Mouse (Mus musculus) midbrain, embryonic 10.5 days (tissue): ENCODE measurements around the gene Nr3c2. TPM values are rescaled to one million over a fixed set of nuclear protein-coding genes. Genes with fewer than 3 reads are reported as not detected.

Experiments
- DNase-seq: peaks from one replicate; pipeline ENCODE4 v3.0.0-alpha.2; 2017; ENCODE audit warnings: low spot score
- H3K27ac ChIP-seq: fragments of 300-500 bp; sonication (generic); replicated peaks from 2 replicates; pipeline ENCODE4 v1.5.1; 2016; ENCODE audit warnings: mild to moderate bottlenecking
- H3K27me3 ChIP-seq: fragments of 300-500 bp; sonication (generic); 2 replicates; pipeline ENCODE4 v1.6.1; 2016; ENCODE audit warnings: low read depth, mild to moderate bottlenecking; ENCODE audit not compliant: poor library complexity, severe bottlenecking
- H3K36me3 ChIP-seq: fragments of 300-500 bp; sonication (generic); 2 replicates; pipeline ENCODE4 v1.6.1; 2016; ENCODE audit warnings: mild to moderate bottlenecking, moderate library complexity
- H3K4me1 ChIP-seq: fragments of 300-500 bp; sonication (generic); 2 replicates; pipeline ENCODE4 v1.6.1; 2016
- H3K4me3 ChIP-seq: fragments of 300-500 bp; sonication (generic); 2 replicates; pipeline ENCODE4 v1.5.1; 2016; ENCODE audit warnings: mild to moderate bottlenecking, moderate library complexity
- H3K9me3 ChIP-seq: fragments of 300-500 bp; sonication (generic); replicated peaks from 2 replicates; pipeline ENCODE4 v1.6.1; 2016; ENCODE audit warnings: mild to moderate bottlenecking
- whole genome bisulfite sequencing: fragments of 180-500 bp; shearing (Covaris S2); methylation state at CpG from one replicate; pipeline ENCODE4 v1.1.7; 2016; 5-methylcytosine and 5-hydroxymethylcytosine counted together
- polyA plus RNA-seq: library from polyadenylated mRNA; unstranded; fragments of >200 nt; fragmentation: Nextera tagmentation; extraction: Ambion mirVana; gene quantifications from 2 replicates; pipeline ENCODE4 v1.2.1, GENCODE M21; 2016

Gene Nr3c2
- polyA plus RNA-seq, 1 experiment from 2014 or later: 0.26 TPM

DNA sequence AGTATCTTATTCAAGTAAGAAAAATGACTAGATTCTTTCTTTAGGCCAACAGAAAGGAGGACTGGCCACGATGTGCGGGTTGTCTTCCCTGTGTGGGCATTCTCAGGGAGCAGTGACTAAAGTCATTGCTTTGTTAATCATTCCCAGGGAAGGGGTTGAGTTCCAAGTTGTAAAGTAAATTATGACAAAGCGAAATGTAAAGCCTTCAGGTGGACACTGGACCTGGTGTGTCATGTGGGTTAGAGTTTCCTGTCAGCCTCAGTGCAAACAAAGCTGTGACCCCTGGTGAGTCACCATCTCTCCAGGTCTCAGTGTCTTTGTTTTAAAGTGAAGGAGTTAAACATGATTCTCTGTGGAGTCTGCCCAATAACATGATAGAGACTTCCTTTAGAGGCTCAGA lies 13.4 kb downstream of the Nr3c2 start:
- Histone ChIP-seq H3K9me3 (no peaks in the 10 kb centered on the region), H3K36me3 (no peaks in the 10 kb centered on the region), H3K4me3 (no peak overlapping the region), H3K27me3 (no peaks in the 10 kb centered on the region), H3K27ac (no peak overlapping the region), H3K4me1 (no peaks in the 10 kb centered on the region)
- DNase-seq: no peak
- WGBS: 88% methylated on average over 3 of the region's 3 CpGs

DNA sequence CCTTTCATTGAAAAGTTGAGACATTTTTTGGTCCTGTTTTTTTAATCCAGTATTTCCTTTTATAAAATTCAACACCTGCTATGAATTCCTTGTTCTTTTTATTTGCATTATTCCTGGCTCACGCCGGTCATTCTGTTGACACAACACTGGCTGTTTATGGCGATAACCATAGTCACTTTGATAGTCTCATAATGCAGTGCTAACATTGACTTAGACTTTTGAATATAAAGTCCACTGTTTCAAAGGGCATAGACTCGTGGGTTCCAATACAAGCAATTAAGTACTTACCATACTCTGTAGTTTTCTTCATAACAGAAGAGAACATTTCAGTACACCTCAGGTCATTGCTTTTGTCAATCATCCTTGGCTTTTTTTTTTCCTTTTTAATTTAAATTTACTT lies 14.0 kb downstream of the Nr3c2 start:
- Histone ChIP-seq H3K4me3 (no peak overlapping the region), H3K27me3 (no peaks in the 10 kb centered on the region), H3K27ac (no peak overlapping the region), H3K9me3 (no peaks in the 10 kb centered on the region), H3K36me3 (no peaks in the 10 kb centered on the region), H3K4me1 (no peaks in the 10 kb centered on the region)
- 91% methylated on average over 4 of the region's 4 CpGs for WGBS
- no peak for DNase-seq

DNA sequence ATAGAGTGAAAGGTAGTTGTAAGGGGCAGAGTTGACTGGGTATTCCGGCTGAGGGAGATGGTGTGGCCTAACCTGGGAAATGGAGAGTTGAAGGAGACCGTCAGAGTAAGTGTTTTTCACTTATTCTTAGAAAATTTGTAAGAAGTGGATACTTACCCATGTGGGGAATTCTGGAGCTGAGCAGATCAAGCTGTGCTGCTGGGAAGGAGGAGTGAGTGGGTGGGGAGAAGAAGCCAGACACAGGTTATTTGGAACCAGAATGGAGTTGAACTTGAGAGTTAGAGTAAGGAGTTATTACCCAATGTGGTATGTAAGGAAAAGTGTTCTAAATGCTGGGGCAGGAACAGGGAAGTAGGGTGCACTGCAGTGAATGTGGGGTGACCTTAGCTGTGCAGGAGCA lies 16.0 kb downstream of the Nr3c2 start:
- Histone ChIP-seq H3K36me3 (no peaks in the 10 kb centered on the region), H3K9me3 (no peaks in the 10 kb centered on the region), H3K27me3 (no peaks in the 10 kb centered on the region), H3K4me3 (no peak overlapping the region), H3K4me1 (no peaks in the 10 kb centered on the region), H3K27ac (no peak overlapping the region)
- WGBS: 86% methylated on average over 2 of the region's 2 CpGs
- DNase-seq: no peak

DNA sequence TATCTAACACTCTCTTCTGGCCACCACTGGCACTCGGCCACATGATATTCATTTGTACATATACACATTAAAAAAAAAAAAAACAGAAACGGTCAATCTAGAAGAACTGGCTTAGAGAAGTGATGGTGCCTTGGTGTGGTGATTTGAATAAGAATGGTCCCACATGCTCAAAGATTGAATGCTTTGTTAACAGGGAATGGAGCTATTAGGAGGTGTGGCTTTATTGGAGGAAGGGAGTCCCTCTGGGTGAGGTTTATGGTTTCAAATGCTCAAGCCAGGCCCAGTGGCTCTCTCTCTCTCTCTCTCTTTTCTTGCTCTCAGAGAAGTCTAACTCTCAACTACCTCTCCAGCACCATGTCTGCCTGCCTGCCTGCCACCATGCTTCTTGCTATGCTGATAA lies 20.3 kb downstream of the Nr3c2 start:
- H3K27ac ChIP-seq: no peak overlapping the region
- WGBS: 89% methylated on average over 2 of the region's 2 CpGs
- H3K4me1 ChIP-seq: no peaks in the 10 kb centered on the region
- no peak for DNase-seq
- H3K36me3 ChIP-seq: no peaks in the 10 kb centered on the region
- H3K9me3 ChIP-seq: no peaks in the 10 kb centered on the region
- H3K27me3 ChIP-seq: no peaks in the 10 kb centered on the region
- no peak overlapping the region for H3K4me3 ChIP-seq

DNA sequence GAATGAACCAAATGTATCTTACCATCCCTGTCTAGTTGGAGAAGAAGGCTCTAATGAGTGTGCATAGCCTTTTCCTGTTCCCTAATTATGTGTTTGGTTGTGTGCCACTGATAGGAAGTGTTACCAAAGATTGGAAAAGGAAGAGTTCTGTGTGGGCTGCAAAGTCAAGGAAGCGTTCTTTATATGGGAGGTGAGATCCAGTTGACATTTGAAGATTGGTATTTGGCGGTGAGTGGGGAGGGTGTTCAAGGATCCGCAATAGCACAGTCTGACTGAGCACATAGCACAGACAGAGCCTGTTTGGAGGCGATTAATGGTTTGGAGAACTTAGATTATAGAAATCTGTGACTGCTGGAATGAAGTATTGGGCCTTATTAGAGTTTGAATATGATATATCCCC lies 24.9 kb downstream of the Nr3c2 start:
- H3K27ac ChIP-seq: no peak overlapping the region
- no peaks in the 10 kb centered on the region for H3K9me3 ChIP-seq
- no peak for DNase-seq
- no peaks in the 10 kb centered on the region for H3K36me3 ChIP-seq
- 88% methylated on average over 4 of the region's 4 CpGs for WGBS
- H3K4me1 ChIP-seq: no peaks in the 10 kb centered on the region
- no peaks in the 10 kb centered on the region for H3K27me3 ChIP-seq
- no peak overlapping the region for H3K4me3 ChIP-seq

DNA sequence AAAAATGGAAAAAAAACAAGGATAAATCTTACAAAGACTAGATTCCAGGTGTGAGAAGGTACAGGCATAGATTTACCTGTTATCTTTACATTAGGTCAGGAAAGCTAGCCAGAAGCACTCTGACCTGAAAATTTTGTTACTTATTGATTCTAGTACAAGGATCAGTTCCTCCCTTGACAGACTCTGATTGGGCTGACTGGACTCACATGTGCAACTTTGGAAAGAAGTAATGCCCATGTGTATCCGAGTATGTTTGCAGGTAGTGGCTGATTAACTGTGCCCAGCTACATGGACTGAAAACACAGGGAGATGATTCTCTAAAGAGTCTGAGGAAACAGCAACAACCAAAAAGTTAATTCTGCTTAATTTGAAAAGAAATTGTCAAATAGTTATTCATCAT lies 29.1 kb downstream of the Nr3c2 start:
- no peaks in the 10 kb centered on the region for H3K27me3 ChIP-seq
- no peaks in the 10 kb centered on the region for H3K9me3 ChIP-seq
- no peak for DNase-seq
- no peak overlapping the region for H3K27ac ChIP-seq
- no peak overlapping the region for H3K4me3 ChIP-seq
- H3K36me3 ChIP-seq: no peaks in the 10 kb centered on the region
- 94% methylated on average over 1 of the region's 1 CpGs for WGBS
- H3K4me1 ChIP-seq: no peaks in the 10 kb centered on the region

DNA sequence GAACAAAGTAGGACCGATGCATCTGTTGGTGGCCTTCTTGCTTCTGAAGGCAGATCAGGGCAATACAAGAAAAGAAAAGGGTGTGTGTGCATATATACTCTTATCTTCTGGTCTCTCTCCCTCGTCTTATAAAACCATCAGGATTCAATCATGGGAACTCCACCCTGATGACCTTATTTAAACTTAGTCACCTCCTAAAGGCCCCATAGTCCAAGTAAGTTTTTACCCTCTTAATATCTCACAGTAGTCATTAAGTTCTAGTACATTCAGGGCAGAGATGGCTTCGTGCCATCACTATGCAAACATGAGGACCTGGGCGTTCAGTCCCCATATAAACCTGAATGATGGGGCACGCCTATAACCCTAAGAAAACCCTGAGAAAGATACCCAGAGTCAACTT lies 29.6 kb downstream of the Nr3c2 start:
- no peak for DNase-seq
- Histone ChIP-seq H3K4me1 (no peaks in the 10 kb centered on the region), H3K27ac (no peak overlapping the region), H3K9me3 (no peaks in the 10 kb centered on the region), H3K27me3 (no peaks in the 10 kb centered on the region), H3K36me3 (no peaks in the 10 kb centered on the region), H3K4me3 (no peak overlapping the region)
- 85% methylated on average over 5 of the region's 5 CpGs for WGBS

DNA sequence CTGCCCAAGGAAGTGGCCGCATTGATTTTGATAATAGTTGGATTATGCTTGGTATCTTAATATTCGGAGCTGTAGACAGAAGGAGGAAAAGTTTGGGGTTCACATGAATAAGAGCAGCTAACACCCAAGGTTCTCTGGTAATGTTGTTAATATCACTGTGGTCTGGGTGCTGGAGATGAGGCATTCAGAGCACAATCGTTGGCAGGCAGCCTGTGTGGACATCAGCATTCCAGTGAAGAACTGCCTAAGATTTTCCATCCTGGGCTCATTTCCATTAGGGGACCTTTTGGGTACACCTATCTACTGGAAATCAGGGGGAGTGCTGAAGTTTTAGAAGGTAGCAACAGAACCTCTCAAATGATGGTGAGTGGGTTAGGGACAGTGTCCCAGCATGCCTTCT lies 65.8 kb downstream of the Nr3c2 start:
- no peak overlapping the region for H3K4me3 ChIP-seq
- 86% methylated on average over 3 of the region's 3 CpGs for WGBS
- H3K27me3 ChIP-seq: no peaks in the 10 kb centered on the region
- H3K9me3 ChIP-seq: no peaks in the 10 kb centered on the region
- H3K36me3 ChIP-seq: no peaks in the 10 kb centered on the region
- DNase-seq: no peak
- H3K4me1 ChIP-seq: no peaks in the 10 kb centered on the region
- H3K27ac ChIP-seq: no peak overlapping the region

DNA sequence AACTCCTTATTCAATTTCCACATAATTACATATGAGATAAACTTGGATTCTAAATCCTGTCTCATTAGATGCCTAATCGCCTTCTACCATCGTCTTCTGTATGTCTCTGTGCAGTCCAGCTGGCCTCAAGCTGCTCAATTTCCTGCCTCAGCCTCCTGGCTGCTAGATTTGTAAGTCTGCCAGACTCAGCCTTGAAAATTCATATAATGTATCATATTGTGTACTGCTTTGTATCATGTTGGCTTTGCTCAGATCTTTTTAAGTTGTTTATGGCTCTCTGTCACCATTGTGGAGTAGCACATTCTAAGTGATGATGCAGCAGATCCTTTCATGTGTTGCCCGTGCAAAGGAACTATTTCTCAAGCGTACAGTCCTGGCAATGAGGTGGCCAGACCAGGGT lies 71.9 kb downstream of the Nr3c2 start:
- WGBS: 94% methylated on average over 4 of the region's 4 CpGs
- no peaks in the 10 kb centered on the region for H3K9me3 ChIP-seq
- H3K36me3 ChIP-seq: no peaks in the 10 kb centered on the region
- no peak overlapping the region for H3K27ac ChIP-seq
- no peaks in the 10 kb centered on the region for H3K4me1 ChIP-seq
- no peak for DNase-seq
- no peak overlapping the region for H3K4me3 ChIP-seq
- H3K27me3 ChIP-seq: no peaks in the 10 kb centered on the region

DNA sequence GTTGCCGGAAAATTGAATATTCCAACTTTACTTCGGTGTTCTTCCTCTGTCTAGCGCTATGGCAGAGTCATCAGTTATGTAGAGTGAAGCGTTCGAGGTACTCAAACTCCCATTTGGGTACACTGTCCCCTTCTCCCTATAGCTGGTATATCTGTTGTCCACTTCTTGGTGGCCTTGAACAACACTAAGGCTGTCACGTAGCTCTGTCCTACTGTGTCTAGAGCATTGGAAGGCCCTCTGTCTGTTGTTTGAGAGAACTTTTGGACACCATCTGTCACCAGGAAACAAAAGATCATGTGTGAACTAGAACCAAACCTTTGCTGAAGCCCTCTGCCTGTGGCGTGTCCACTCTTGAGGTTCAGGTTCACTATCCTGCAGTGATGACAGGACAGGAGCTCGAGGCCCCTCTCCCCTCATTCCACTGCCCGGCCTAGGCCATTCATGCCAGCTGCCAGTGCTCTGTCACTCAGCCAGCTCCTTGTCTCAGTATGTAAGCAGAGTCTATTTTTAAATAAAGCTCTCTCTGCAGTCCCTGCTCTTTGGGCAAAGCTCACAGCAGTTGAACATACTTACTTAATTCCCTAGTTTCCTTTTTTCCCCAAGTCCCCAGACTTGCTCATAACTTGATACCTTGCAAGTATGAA lies 72.6 kb downstream of the Nr3c2 start:
- no peak for DNase-seq
- 86% methylated on average over 9 of the region's 9 CpGs for WGBS

DNA sequence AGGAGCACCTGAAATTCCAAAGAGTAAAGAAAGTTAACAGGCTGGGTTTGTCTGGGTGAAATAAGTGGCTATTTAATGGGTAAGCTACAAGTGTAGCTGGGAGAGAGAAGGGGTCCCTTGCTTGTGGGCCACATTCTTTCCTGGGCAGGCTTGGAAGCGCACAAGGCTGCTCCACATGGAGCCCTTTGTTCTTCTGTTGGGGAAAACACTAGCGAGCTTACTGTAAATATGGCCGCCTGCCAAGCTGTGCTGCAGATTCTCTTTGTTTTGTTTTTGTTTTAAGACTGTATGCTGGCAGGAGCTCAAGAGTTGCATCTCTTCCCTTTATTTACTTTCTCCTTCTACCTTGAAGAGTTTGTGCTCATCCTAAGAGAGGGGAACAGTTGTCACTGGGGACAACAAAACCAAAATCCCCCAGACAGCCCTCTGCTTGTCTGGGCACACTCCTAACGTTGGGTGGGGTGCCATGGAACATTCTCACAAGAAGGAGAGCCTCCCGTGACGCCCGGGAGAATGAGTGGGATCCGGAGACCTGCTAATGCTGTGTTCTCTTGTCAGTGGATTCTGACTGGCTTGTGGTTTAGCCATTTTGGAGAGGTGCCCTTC lies 73.8 kb downstream of the Nr3c2 start:
- Histone ChIP-seq H3K4me3 (no peak overlapping the region), H3K9me3 (no peaks in the 10 kb centered on the region), H3K27ac (no peak overlapping the region), H3K36me3 (no peaks in the 10 kb centered on the region), H3K27me3 (no peaks in the 10 kb centered on the region), H3K4me1 (no peaks in the 10 kb centered on the region)
- no peak for DNase-seq
- WGBS: 58% methylated on average over 8 of the region's 8 CpGs

More for the DNA sequence above, 72.6 kb downstream of the Nr3c2 start:
- H3K27me3 ChIP-seq: no peaks in the 10 kb centered on the region
- H3K9me3 ChIP-seq: no peaks in the 10 kb centered on the region
- H3K36me3 ChIP-seq: no peaks in the 10 kb centered on the region
- no peak overlapping the region for H3K4me3 ChIP-seq
- H3K27ac ChIP-seq: no peak overlapping the region
- H3K4me1 ChIP-seq: no peaks in the 10 kb centered on the region

DNA sequence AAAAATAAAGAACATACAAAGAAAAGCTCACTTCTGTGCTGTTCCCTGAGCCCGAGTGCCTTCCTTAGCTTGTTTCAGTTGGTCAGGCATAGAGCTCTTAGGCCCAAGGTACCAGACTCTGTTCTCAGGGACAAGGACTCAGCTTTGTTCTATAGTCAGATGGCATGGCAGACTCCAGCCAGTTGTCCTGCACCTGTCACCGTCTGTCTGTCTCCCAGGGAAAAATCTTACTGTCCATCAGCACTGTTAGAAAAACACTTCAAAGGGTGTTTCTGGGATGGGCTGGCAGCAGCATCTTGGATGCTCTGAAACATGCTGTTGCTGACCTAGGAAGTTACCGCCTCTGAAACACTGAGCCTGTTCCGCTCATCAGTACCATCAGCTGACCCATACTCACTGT lies 78.7 kb downstream of the Nr3c2 start:
- WGBS: 94% methylated on average over 4 of the region's 4 CpGs
- no peak for DNase-seq
- no peaks in the 10 kb centered on the region for H3K9me3 ChIP-seq
- no peaks in the 10 kb centered on the region for H3K27me3 ChIP-seq
- no peak overlapping the region for H3K4me3 ChIP-seq
- no peak overlapping the region for H3K27ac ChIP-seq
- H3K4me1 ChIP-seq: no peaks in the 10 kb centered on the region
- no peaks in the 10 kb centered on the region for H3K36me3 ChIP-seq

DNA sequence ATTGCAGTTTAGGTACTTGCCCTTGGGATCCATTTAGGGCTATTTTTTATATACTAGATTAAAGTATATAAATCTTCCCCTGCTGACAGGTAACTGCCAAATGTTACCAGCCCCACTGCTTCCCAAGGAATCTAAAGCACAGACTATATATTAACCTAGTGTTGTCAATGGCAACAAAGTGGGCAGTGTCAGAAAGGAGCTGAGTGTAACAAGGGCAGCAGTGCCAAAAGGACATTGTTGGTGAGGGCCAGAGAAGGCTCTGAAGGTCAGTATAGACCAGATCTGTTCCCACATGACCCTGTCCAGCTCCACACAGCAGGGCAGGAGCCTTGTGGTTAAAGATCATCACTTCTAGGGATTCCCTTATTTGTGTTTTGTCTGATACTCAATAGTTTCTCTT lies 84.8 kb downstream of the Nr3c2 start:
- no peaks in the 10 kb centered on the region for H3K9me3 ChIP-seq
- H3K4me1 ChIP-seq: no peaks in the 10 kb centered on the region
- DNase-seq: no peak
- H3K36me3 ChIP-seq: no peaks in the 10 kb centered on the region
- H3K27ac ChIP-seq: no peak overlapping the region
- no peaks in the 10 kb centered on the region for H3K27me3 ChIP-seq
- no peak overlapping the region for H3K4me3 ChIP-seq

DNA sequence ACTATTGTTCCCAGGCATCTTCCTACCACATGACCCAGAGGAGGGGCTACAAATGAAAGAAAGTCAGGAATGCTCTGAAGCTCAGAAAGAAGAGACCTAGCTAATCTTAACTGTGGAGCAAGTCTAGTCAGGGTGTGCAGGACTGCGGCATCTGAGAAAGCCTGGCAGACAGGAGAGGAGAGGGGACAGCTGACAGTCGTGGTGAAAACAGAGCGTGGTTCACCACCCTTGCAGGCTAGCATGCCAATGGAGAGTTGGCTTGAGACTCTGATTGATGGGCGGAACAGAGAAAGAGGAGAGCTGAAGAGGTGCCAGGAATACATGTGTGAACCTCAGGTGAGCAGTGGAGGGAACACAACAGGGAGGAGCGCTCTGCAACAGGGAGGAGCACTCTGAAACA lies 85.6 kb downstream of the Nr3c2 start:
- Histone ChIP-seq H3K27ac (no peak overlapping the region), H3K4me1 (no peaks in the 10 kb centered on the region), H3K4me3 (no peak overlapping the region), H3K9me3 (no peaks in the 10 kb centered on the region), H3K36me3 (no peaks in the 10 kb centered on the region), H3K27me3 (no peaks in the 10 kb centered on the region)
- 78% methylated on average over 5 of the region's 5 CpGs for WGBS
- no peak for DNase-seq
